Mouse (Mus musculus) lung, postnatal 36 days (tissue): ENCODE measurements around the gene Wwox.

ENCODE experiments used
- DNase-seq: peaks from one replicate; pipeline ENCODE4 v3.0.0; 2022; ENCODE audit warnings: mixed read lengths

The Wwox gene

DNA sequence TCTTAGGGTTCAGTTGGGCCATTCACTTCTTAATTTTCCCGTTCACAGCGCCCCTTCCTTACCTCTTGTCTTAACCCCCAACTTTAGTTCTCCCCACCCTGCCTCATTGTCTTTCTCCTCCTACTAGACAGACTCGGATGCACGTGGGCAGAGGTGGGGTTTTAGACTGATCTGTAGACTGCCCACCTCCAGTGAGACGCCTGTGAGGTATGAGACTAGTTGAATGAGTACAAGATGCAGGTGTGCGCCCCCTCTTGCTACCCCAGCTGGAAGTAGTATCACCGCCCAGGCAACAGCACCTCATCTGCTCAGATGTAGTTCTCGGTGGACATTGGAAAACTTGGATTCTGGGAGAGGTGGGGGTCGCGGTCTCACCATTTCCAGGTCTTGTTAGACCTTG, 437.8 kb downstream of the Wwox start:
- no peak for DNase-seq

DNA sequence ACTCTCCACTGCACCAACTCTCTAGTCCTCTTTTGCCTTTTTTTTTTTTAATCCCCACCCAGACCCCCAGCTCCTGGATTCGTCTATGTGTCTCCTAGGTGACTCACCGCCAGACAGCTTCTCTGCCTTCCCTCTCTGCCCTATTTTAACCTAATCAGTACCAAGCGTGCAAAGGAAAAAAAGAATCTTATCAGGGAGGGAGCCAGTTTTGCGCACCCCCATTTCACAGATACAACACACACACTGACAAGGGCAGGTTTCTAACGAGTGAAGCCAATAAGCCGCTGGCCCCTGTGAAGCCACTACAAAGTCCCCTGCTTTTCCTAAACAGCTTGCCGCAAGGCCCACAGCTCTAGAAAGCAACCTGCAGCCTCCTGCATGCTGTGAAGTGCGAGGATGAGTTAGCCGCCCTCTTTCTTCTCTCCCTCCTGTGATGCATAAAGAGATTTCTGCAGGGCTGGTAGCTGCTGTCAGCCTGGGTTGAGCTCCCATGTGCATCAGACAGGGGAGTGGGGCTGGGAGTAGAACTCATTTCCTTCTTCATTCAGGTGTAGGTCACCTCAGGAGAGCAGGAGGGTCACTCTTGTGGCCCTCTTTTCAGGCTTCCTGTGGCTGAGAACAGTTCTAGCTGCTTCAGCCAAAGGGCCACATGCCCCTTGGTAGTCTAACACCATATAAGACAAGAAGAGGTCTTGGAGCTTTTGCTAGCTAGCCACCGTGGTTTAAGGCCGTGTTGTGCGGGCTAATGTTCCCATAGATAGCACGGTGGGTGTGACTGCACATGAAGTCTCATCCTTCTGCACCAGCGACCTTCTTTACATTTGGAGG, 439.2 kb downstream of the Wwox start:
- DNase-seq: no peak

DNA sequence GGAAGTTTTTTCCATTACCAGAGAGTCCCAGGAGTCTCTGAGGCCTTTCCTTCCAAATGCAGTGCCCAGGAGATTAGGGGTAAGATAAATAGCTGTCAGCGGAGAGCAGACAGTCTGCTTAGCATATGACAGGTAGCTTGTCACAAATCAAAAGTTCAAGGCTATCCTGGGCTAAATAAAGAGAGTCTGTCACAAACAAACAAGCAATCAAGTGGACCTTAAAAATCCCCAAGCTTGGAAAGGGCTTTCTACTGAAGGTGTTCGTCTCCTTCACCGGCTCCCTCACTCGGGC, 439.8 kb downstream of the Wwox start:
- DNase-seq: no peak

DNA sequence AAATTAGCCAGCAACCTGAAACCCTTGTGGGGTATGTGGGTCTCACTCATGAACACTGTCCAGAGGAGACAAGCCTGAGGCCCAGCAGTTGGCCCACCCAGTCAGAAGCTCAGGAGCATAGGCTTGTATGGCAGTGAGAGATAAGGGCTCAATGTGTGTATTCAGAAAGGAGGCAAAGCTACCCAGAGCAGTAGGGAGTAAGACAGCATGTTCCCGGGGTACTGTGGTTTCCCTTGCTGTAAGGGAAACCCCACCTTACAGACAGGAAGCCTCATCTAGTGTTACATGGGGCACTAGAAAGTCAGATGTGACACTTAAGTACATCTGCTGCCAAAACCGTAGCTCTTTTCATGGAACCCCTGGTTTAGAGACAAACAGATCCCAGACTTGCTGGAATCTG, 440.2 kb downstream of the Wwox start:
- no peak for DNase-seq

DNA sequence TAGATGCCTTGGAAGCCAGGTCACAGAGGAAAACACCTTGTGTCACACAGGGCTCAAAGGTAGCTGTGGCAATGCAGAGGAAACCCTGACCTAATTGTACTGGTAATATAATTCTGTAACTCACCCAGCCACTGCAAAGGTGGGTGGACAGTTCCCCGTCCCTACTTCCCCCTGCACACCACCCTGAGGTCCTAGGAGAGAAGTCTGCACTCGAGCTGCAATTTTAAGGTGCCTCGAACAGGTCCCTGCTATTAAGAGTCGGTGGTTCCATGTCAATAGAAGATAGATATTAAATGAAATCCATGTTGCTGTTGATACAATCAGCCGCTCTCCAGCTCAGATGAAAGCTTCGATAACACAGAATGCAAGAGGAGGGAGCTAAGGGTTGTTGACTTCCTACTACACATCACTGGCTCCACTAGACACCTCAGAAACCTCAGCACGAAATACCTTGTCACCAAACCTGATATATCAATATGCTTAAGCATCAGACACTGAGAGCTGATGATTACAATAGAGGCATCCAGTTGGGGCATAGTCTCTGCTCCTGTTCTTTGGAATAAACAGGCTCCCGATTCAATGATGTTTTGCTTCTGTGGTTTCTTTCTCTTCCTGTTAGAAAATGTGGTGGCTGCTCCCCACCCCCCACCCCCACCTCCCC, 441.1 kb downstream of the Wwox start:
- peak; percentile 12 for DNase-seq

DNA sequence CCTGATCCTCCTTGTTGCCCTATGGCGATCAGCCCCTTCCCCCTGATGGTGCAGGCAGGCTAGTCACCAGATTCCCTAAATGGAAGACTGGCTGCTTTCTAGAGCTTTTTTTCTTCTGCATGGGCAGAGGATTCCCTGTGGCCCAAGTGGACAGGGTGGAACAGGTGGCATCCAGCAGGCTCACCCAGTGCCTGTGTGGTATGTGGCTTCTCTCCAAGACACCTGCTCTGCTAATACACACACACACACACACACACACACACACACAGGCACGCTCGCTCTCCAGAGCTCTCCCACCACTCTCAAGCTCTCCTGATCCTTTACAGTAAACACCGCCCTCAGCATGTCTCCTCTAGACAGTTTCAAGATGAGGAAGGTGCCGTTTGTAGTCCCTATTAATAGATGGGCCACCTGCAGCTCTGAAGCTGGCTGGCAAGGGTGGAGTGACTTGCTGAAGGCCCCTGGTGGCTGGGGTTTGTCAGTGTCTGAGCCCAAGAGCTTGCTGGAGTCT, 442.5 kb downstream of the Wwox start:
- peak; percentile 62 for DNase-seq

DNA sequence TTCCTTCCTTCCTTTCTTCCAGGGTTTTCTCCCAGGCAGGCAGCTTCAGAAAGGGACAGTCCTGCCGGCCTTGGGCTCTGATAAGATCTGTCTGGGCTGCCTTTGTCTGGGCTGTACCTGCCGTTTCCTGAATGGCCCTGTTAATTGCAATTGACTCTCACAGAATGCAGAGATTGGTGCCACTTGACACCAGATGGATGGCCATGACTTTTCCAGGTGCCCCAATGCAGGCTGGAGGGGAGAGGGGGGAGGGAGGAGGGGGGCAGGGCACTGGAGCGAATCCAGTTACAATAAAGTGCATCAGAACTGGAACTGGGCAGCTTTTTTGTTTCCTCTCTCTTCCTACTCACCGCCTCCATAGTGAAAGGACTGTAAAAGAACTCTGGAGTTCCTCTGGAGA, 443.0 kb downstream of the Wwox start:
- DNase-seq: peak; percentile 15

DNA sequence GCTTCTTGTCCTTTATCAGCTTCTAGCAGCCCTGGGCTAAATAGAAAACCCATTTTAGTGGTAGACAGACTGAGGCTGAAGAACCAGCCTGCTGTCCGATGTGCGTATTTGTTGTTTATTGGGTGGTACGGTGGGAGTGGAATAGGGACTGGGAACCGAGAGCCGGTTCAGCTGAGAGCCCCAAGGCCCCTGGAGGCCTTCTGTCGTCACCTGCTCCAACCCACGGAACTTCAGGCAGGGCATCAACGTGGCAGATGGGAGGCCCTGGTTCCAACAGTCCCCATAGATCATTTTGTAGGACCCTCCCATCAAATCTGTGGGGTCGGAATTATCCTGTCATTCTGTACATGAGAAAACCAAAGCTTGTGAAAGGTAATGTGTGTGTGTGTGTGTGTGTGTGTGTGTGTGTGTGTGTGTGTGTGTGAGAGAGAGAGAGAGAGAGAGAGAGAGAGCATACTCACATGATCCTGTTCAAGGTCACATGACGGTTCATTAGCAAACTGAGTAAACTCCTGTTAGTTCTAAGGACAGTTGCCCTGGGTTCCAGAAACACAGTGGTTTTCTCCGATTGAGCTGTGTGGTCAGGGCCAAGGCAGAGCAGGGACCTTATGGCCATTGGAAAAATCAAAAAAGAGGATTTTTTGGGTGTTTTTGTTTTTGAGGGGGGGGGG, 443.6 kb downstream of the Wwox start:
- no peak for DNase-seq

DNA sequence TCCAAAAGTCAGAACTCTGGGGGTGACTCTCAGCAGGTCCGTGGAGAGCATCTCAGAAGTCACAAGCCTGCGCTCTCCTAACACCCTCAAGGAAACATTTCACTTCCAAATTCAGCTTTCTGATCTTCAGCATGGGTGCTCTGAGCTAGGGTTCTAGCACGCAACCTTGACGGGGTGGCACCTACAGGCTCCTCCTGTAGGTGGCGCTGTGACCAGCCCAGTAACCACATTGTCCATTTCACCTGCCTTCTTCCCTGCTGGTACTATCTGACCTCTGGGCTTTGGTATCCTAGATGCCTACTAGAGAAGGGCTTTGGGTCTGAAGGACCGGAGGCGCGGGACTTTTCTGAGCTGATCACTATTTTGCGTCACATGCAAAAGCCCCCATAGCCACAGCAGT, 444.5 kb downstream of the Wwox start:
- no peak for DNase-seq

DNA sequence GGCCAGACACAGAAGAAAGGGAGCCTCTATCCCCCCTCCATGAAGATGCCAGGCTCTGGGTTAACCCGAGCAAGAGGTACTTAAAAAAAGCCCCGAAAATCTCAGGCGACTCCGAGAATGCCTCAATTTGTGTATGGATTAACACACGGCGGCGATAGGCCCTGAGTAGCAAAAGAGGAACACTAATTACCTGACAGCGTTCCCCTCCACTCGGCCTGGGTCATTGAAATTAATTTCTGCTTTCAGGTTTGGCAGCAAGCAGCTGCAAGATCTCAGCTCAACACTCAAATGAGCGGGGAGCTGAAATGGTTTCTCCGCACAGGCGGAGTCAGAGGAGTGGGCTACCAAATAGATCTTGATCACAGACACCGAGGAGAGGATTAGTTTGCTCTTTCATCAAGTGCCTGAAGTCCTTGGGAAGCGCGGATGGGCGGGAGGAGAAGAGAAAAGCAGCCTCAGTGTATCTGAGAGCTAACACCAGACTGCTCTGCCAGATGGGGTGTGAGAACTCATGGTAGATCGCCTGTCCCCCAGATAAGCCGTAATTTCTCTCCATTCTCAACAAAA, 445.7 kb downstream of the Wwox start:
- DNase-seq: no peak

DNA sequence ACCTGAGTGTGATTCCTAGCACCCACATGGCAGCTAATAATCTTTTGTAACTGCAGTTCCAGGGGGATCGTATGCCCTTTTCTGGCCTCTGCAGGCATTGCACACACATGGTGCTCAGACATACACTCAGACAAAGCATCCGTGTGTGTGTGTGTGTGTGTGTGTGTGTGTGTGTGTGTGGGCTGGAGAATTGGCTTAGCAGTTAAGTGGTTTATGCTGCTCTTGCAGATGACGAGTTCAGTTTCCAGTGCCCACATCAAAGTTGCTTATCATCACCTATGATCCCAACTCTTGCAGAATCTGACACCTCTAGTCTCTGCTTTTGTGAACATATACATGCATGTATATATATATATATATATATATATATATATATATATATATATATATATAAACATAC, 448.9 kb downstream of the Wwox start:
- DNase-seq: no peak

DNA sequence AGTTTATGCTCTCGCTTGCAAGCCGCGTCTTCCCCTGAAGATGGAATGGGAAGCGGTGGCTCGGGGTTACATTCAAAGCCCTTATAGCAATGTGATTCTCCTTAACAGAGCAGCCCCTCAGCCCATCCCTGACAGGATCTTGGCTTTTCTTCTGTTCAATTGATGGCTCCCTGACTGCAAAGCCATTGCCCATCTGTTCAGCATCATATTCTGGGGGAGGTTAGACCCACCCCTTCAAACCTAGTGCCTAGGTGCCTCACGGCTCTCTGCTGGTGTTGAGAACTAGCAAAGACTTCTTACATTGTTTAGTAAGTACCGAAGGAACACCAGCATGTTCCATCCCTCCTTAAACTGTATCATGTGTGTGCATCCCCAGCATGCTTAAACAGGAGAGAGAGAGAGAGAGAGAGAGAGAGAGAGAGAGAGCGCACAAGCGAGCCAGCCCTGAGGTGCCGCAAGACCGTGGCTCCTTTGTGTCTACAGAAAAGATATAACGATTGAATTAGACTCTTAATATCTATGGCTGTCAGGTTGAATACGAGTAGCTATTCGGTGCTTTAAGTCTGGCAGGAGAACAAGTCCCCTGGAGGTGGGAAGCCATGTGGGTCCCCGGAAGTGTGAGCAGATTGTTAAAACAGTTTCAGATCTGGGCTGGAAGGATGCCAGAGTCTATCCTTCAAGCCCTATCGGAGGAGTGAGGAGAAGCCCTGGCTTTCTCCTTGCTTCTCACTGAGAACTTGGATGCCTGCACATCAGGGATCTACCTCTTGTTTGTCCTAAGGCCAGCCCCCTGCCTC, 450.3 kb downstream of the Wwox start:
- DNase-seq: no peak

DNA sequence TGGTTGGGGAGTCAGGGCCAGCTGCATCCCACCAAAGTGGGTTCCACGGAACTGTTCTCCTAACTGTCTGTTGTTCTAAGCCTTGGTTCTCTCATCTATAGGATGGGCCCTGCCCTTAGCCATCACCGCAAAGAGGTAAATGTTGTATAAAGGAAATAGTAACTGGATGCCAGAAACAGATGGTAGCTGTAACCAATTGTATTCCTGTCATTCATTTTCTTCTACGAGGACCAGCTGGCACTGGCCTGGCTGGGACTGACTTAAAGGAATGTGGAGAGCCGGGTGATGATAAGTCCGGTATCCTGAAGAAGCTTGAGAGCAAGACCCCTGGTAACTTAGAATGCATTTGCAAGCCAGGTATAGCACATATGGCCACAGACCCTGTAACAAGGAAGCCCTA, 451.0 kb downstream of the Wwox start:
- DNase-seq: no peak

DNA sequence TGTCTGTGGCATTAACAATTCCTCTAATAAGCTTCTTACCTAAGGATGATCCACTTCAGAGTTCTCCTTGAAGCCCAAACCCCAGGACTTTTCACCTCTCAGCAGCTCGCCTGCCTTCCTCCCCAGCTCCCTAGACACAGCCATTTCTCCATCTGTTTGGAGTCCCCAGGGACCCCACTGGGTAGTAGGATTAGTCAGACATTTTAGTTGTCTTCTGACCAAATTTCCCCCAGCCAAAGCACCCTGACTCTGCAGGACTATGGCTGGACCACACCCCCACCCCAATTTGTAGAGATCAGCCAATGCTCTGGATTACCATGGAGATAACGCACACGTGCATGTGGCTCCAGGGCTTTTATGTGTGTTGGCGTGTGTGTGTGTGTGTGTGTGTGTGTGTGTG, 451.8 kb downstream of the Wwox start:
- DNase-seq: no peak

DNA sequence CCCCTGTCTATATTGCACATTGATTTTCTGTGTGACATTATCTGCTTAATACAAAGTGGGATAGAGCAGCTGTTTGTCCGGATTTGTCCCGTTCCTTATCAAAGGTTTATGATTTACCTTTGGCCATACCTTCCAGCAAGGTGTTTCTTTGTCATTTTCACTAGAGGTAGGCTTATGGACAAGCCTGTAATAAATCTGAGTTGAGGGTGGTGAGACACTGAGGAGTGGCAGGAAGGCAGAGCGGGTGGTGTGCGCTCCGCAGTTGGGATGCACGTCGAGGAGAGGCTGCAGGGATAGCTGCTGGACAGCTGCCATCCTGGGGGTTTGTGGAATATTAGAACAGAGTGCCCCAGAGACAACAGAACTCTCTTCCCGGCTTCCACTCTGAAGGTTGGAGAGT, 458.0 kb downstream of the Wwox start:
- DNase-seq: no peak

DNA sequence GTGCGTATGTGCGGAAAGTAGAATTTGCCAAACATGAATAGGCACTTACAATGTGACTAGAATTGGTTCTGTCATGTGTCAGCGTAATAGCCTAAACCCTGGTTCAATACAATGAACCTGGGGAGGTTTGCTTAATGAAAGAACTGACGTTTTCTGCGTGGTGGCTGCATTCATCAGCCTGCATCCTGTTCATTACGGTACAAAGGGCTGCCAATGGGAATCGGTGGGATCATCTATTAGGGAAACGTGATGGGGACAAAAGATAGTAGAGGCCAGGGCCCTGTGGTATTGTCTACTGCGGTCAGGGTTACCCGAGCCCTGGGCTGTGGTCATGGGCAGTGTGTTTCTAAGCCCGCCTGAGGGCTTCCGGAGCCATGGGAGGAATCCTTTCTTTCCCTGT, 459.7 kb downstream of the Wwox start:
- DNase-seq: no peak

DNA sequence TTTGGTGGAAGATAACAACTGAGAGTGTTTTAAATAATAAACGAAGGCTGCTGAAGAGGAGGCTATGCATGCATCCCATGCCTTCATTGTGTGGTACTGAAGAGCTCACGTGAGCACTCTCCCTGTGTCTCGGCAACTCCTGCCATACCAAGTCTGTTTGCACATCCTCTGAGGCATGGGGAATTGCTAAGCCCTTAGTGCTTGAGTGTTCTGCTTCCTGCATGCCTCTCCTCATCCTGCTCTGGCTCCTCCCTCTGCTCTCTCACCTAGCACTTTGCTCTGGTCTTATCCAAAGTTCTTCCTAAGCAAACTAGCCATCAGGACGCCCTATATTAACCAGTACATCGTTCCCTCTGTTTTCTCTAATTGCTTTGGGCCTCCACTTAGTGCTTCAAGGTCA, 463.1 kb downstream of the Wwox start:
- peak; percentile 35 for DNase-seq

DNA sequence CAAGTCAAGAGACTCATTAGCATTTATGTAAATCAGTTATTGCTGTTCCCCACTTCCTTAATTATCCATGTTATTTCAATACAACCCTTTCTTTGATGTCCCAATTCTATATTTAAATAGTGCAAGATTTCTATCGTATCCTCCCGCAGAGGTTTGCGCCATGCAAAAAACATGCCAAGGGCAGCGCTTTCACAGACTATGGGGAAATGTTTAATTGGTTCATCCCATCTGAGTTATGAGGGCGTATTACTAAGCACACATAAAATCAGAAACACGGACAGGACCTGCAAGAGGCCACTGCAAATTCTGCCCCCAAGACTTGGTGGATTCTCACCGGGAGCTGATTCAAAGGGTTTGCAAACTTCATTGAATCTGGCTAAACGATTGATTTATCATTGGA, 468.6 kb downstream of the Wwox start:
- DNase-seq: no peak

DNA sequence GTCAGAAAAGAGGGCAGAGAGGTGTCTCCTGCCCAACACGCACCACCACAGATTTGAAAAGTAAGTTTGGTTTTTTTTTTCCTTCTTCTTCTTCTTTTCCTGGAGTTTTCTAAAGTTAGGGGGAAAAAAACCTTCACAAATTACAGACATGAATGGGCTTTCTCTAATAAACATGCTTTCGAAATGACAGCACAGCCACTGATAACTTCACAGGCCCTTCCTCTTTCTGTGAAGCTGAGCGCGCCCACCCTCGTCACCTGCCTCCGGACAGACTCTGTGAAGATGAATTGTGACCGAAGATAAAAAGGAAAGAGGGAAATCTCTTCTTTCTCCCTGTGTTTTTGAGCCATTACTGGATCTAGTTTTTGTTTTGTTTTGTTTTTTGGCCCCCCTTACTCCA, 469.1 kb downstream of the Wwox start:
- no peak for DNase-seq

DNA sequence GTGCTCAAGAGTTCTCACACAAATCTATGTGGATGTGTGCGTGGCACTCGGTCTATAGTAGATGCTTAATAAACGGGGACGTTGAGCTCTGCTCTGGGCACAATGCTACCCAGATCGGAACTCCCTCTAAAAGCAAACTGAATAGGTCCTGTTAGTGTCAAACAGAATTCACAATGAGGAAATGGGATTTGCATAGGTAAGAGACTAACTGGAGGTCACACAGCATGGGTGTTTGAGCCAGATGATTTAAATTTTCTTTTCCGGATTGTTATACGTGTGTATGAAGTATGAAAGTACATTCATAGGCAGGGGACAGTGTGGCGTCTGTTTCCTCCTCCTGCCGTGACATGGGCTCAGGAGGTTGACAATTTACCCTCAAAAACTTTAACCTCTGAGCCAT, 469.7 kb downstream of the Wwox start:
- no peak for DNase-seq

DNA sequence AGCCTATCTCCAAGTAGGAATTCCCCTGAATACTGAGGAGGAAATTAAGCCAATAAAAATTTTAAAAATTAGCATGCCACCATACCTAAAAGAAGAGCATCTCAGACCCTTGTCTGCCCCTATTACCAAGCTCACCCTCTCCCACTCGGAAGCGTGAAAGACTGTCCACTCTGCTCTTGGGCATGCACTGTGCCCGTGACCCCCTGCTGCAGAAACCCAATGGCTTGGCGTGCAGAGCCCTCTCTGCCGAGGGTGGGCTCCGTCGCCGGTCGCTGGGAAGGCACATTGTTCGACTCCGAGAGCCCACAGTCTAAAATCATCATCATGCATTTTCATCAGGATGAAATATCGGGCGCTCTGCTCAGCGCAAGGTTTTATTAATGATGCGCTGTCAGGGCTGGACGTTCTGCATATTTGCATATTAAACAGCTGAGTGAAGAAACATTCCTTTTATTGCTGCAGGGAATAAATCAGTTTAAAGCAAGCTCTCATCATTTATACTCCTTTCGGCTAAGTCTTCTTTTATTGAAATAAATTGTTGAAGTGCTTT, 471.7 kb downstream of the Wwox start:
- no peak for DNase-seq

DNA sequence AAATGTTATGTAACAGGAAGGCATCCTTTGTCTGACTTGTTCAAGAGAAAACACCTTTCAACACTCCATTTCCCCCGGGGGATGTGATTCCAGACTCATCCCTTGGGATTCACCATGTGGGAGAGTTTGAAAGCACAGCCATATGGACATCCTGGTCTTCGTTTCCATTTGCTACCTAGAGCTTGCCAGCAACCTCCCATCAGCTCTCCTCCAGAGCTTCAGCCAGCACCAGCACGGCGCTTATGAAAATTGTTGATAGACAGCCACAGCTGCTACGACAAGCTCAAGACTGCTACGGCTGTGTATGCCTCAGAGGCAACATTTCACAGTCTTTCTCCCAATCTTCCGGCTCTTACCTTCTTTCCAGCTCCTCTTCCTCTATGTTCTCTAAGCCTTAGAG, 484.2 kb downstream of the Wwox start:
- DNase-seq: no peak

DNA sequence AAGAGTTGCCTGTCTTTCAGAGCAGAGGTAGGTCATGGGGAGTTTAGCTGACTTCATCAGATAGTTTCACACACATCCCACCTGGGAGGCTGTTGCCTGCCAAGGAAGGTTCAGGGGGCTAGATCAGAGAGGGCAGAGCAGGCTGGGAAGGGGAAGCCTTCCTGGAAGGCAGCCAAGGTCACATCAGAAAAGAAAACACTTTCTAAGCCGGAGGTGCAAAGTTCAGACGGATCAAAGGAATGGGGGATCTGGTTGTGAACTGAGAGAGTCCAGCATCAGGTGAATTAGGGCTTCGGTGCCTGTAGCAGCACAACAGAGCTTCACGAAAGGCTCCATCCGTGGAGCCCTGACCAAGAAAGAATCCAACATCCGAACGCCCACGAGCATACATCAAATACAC, 488.0 kb downstream of the Wwox start:
- no peak for DNase-seq
